Comparison of ENCODE assay signal across 21 mouse cellular contexts in the genomic region with DNA sequence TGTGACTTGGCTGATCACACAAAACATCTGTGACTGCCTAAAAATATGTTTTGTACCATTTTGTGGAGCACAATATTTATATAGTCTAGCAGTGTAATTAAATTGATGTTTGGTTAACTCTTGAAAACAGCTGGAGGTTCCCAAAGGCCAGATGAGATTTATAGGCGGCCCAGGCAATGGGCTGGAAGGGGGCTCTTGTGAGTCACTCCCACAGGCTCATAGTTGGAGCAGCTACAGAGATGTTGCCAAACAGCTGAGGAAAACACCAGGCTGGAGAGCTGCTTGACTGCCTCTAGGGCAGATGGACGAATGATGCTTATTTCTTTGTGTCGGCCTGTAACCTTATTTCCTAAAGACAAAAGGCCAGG. TPM values are rescaled to one million over a fixed set of nuclear protein-coding genes. Genes with fewer than 3 reads are reported as not detected.
A peak's percentile ranks its signal among the peaks of the same experiment; 100 is the strongest.
DNase-seq lines count a peak whose midpoint lies in the region; ATAC-seq lines count a peak whose summit lies in the region.
"Had no signal": no experiment of that assay in that cellular context is flagged by ENCODE, and none has a peak within 500 bp of the region (broad histone marks: within the 10 kb centered on the region; RNA-seq: fewer than 3 reads in every experiment).

No protein-coding gene starts in this region.

- peaks cover 17% of the 10 kb centered on the region for H3K4me1 ChIP-seq in kidney, embryonic 15.5 days
- H3K4me1 ChIP-seq in lung, embryonic 16.5 days (replicated peaks; ENCODE audit: control insufficient read depth, insufficient read depth, low read length), result no peaks in the 10 kb centered on the region; the same call in 1 of the 2 replicates
- no peaks in the 10 kb centered on the region; the same call in 1 of the 2 replicates for H3K4me1 ChIP-seq in stomach, embryonic 16.5 days (ENCODE audit: control insufficient read depth, insufficient read depth, low read length)
- H3K4me1 ChIP-seq: forebrain, embryonic 10.5 days; liver, embryonic 15.5 days; midbrain, embryonic 13.5 days; neural tube, embryonic 12.5 days had no signal

- H3K9me3 ChIP-seq in kidney, embryonic 15.5 days (replicated peaks), result no peaks in the 10 kb centered on the region
- no peaks in the 10 kb centered on the region for H3K9me3 ChIP-seq in lung, embryonic 16.5 days (ENCODE audit: control insufficient read depth, low read length)
- no peaks in the 10 kb centered on the region for H3K9me3 ChIP-seq in stomach, embryonic 16.5 days (replicated peaks; ENCODE audit: control insufficient read depth, low read length)
- H3K9me3 ChIP-seq: forebrain, embryonic 10.5 days; liver, embryonic 15.5 days; midbrain, embryonic 13.5 days; neural tube, embryonic 12.5 days had no signal

- 25% methylated on average over 3 of the region's 3 CpGs for WGBS in kidney, embryonic 15.5 days
- 40% methylated on average over 3 of the region's 3 CpGs for WGBS in lung, embryonic 16.5 days
- WGBS in stomach, embryonic 16.5 days, result 51% methylated on average over 3 of the region's 3 CpGs

- no peak overlapping the region for H3K4me3 ChIP-seq in kidney, embryonic 15.5 days (replicated peaks)
- no peak overlapping the region for H3K4me3 ChIP-seq in lung, embryonic 16.5 days (ENCODE audit: low read length)
- no peak overlapping the region for H3K4me3 ChIP-seq in stomach, embryonic 16.5 days (replicated peaks; ENCODE audit: low read length)
- H3K4me3 ChIP-seq: forebrain, embryonic 10.5 days; liver, embryonic 15.5 days; midbrain, embryonic 13.5 days; neural tube, embryonic 12.5 days had no signal

- ATAC-seq in kidney, embryonic 15.5 days (replicated peaks; ENCODE audit: low FRiP score), result peak; percentile 94
- peak; percentile 90 for ATAC-seq in lung, embryonic 16.5 days (ENCODE audit: low read depth)
- ATAC-seq in stomach, embryonic 16.5 days (ENCODE audit: insufficient read depth, low FRiP score), result peak; percentile 62; the same call in 1 of the 2 replicates
- ATAC-seq: hindbrain, embryonic 16.5 days; midbrain, embryonic 13.5 days; Patski had no signal

- H3K27me3 ChIP-seq in kidney, embryonic 15.5 days, result no peaks in the 10 kb centered on the region
- H3K27me3 ChIP-seq in lung, embryonic 16.5 days (ENCODE audit: control insufficient read depth, insufficient read depth, low read depth, low read length), result no peaks in the 10 kb centered on the region
- no peaks in the 10 kb centered on the region for H3K27me3 ChIP-seq in stomach, embryonic 16.5 days (ENCODE audit: control insufficient read depth, insufficient read depth, low read length)
- H3K27me3 ChIP-seq: liver, embryonic 15.5 days; midbrain, embryonic 13.5 days; neural tube, embryonic 12.5 days; Patski had no signal

- no peak overlapping the region for H3K4me2 ChIP-seq in kidney, embryonic 15.5 days
- no peak overlapping the region for H3K4me2 ChIP-seq in lung, embryonic 16.5 days (ENCODE audit: low read depth, low read length)
- no peak overlapping the region for H3K4me2 ChIP-seq in stomach, embryonic 16.5 days (ENCODE audit: low read depth, low read length)
- H3K4me2 ChIP-seq: liver, embryonic 15.5 days; midbrain, embryonic 13.5 days; neural tube, embryonic 12.5 days had no signal

- no peaks in the 10 kb centered on the region for H3K36me3 ChIP-seq in kidney, embryonic 15.5 days
- H3K36me3 ChIP-seq in lung, embryonic 16.5 days (ENCODE audit: control insufficient read depth, insufficient read depth, low read length), result no peaks in the 10 kb centered on the region
- H3K36me3 ChIP-seq in stomach, embryonic 16.5 days (ENCODE audit: control insufficient read depth, insufficient read depth, low read length), result no peaks in the 10 kb centered on the region
- H3K36me3 ChIP-seq: forebrain, embryonic 10.5 days; liver, embryonic 15.5 days; midbrain, embryonic 13.5 days; neural tube, embryonic 12.5 days had no signal

- peak overlapping the region; percentile 70; the same call in 1 of the 2 replicates for H3K27ac ChIP-seq in kidney, embryonic 15.5 days
- no peak overlapping the region for H3K27ac ChIP-seq in lung, embryonic 16.5 days (ENCODE audit: low read length)
- H3K27ac ChIP-seq in stomach, embryonic 16.5 days (ENCODE audit: low read length), result no peak overlapping the region
- H3K27ac ChIP-seq: forebrain, embryonic 10.5 days; liver, embryonic 15.5 days; midbrain, embryonic 13.5 days; neural tube, embryonic 12.5 days had no signal

- DNase-seq in kidney, adult 9 months, result no peak
- no peak for DNase-seq in lung, postnatal 25 days (ENCODE audit: low spot score)
- peak; percentile 61 to 70 for DNase-seq in kidney, postnatal 4 days
- no peak for DNase-seq in liver
- DNase-seq: adrenal gland, postnatal 14 days; cerebellum, adult 11-12 months; cerebellum, postnatal 14 days; embryo, embryonic 11 days; gastrocnemius, postnatal 14 days; thymus, postnatal 36 days had no signal

- H3K9ac ChIP-seq in kidney, embryonic 15.5 days, result no peak overlapping the region
- no peak overlapping the region for H3K9ac ChIP-seq in lung, embryonic 16.5 days (ENCODE audit: low read length)
- H3K9ac ChIP-seq in stomach, embryonic 16.5 days (ENCODE audit: low read length), result no peak overlapping the region
- H3K9ac ChIP-seq: liver, embryonic 15.5 days; midbrain, embryonic 13.5 days; neural tube, embryonic 12.5 days had no signal

RNA-seq across cellular contexts. Expression of a gene that starts 13.8 kb away (rescaled TPM):
- polyA plus RNA-seq in kidney, embryonic 15.5 days (2015; fragmentation: Nextera tagmentation; extraction: Ambion mirVana), result not detected in 2 replicates
- not detected in 2 replicates for polyA plus RNA-seq in lung, embryonic 16.5 days (2015; fragmentation: Nextera tagmentation; extraction: Ambion mirVana)
- polyA plus RNA-seq in stomach, embryonic 16.5 days (2015; fragmentation: Nextera tagmentation; extraction: Ambion mirVana), result not detected in 2 replicates
- polyA plus RNA-seq: forebrain, embryonic 10.5 days; heart, embryonic 16.5 days; hindbrain, embryonic 16.5 days; limb, embryonic 14.5 days; liver, embryonic 15.5 days; midbrain, embryonic 13.5 days; neural tube, embryonic 12.5 days; Patski had no signal

Comparison
In these comparisons a context has a peak if more than half of its experiments do, and no peak if none do; other contexts are left out.
1. DNase-seq: peak in kidney, postnatal 4 days (2 of 2); none in kidney, adult 9 months (single experiment), lung, postnatal 25 days (single experiment) and liver (single experiment).
2. Peak in every context shown above with its lines, with median percentiles within 50 percentile points of each other: ATAC-seq.